Mouse (Mus musculus) embryonic facial prominence, embryonic 12.5 days (tissue): Measurements from ENCODE around the gene Btbd7. TPM values are rescaled to one million over a fixed set of nuclear protein-coding genes. Genes with fewer than 3 reads are reported as not detected.
A peak's percentile ranks its signal among the peaks of the same experiment; 100 is the strongest.

ENCODE experiments used
- ATAC-seq: fragments of 200-750 bp; cut with Nextera tagmentation; 2 replicates; pipeline ENCODE4 v1.8.0; 2017; ENCODE audit not compliant: insufficient number of reproducible peaks, insufficient read depth, low FRiP score, low TSS enrichment
- H3K27ac ChIP-seq: fragments of 300-500 bp; sonication (generic); 2 replicates; pipeline ENCODE4 v1.5.1; 2016; ENCODE audit warnings: mild to moderate bottlenecking
- H3K27me3 ChIP-seq: fragments of 300-500 bp; sonication (generic); 2 replicates; pipeline ENCODE4 v1.6.1; 2016; ENCODE audit warnings: mild to moderate bottlenecking, moderate library complexity
- H3K36me3 ChIP-seq: fragments of 300-500 bp; sonication (generic); 2 replicates; pipeline ENCODE4 v1.6.1; 2016; ENCODE audit warnings: mild to moderate bottlenecking
- H3K4me1 ChIP-seq: fragments of 300-500 bp; sonication (generic); 2 replicates; pipeline ENCODE4 v1.6.1; 2016
- H3K4me2 ChIP-seq: fragments of 300-500 bp; sonication (generic); replicated peaks from 2 replicates; pipeline ENCODE4 v1.6.1; 2016; ENCODE audit warnings: mild to moderate bottlenecking, moderate library complexity
- H3K4me3 ChIP-seq: fragments of 300-500 bp; sonication (generic); 2 replicates; pipeline ENCODE4 v1.5.1; 2016; ENCODE audit warnings: mild to moderate bottlenecking
- H3K9ac ChIP-seq: fragments of 300-500 bp; sonication (generic); 2 replicates; pipeline ENCODE4 v1.6.1; 2016; ENCODE audit warnings: mild to moderate bottlenecking, moderate library complexity
- H3K9me3 ChIP-seq: fragments of 300-500 bp; sonication (generic); 2 replicates; pipeline ENCODE4 v1.6.1; 2016; ENCODE audit warnings: mild to moderate bottlenecking, moderate library complexity
- WGBS: fragments of 180-500 bp; shearing (Covaris S2); methylation state at CpG from one replicate; pipeline ENCODE4 v1.1.7; 2016; 5-methylcytosine and 5-hydroxymethylcytosine counted together
- polyA plus RNA-seq: library from polyadenylated mRNA; unstranded; fragments of >200 nt; fragmentation: Nextera tagmentation; extraction: Ambion mirVana; gene quantifications from 2 replicates; pipeline ENCODE4 v1.2.1, GENCODE M21; 2016

Gene Btbd7
- polyA plus RNA-seq, 1 experiment from 2014 or later, result 31.0 TPM

DNA sequence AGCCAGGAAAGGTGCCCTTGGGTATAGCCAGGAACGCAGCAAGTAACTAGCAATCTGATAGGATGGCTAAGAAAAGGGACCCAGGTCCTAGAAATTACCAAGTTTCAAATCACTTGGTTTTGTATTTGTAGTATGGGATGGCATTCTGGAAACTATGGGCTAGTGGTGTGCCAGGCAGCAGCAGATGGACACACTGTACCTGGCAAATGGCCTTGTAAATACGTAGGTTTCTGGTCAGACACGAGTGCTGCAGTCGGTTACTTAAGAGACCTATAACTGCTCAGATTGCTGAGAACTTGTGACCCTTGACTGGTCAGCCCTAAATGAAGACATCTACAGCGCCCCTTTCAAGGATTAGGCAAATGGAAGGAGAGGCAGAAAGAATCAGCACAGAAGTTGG is 100.1 kb downstream of the Btbd7 start:
- Histone ChIP-seq H3K27ac (no peak overlapping the region), H3K9me3 (no peaks in the 10 kb centered on the region), H3K4me2 (no peak overlapping the region), H3K4me1 (no peaks in the 10 kb centered on the region), H3K4me3 (no peak overlapping the region), H3K36me3 (peaks cover 45% of the 10 kb centered on the region), H3K27me3 (no peaks in the 10 kb centered on the region), H3K9ac (no peak overlapping the region)
- no peak for ATAC-seq
- WGBS, result 91% methylated on average over 5 of the region's 5 CpGs

DNA sequence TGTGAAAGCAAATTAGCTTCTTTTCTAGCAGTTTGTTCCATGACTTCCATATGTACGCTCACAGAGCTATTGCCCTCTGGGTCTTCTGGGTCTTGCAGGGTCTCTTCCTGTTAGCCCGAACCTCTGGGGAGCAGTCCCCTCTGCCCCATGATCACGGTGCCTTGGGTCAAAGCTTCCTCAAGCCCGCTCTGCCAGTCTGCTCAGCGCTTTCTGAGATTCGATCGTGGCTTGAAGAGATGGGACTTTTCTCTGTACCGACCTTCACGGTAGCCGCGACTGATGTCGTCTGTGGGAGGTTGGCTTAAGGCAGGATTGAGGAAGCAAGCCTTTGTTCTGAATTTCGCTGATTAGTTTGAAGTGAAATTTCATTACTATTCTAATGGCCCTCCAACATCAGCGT is 102.2 kb downstream of the Btbd7 start:
- no peaks in the 10 kb centered on the region for H3K9me3 ChIP-seq
- no peak overlapping the region for H3K9ac ChIP-seq
- no peaks in the 10 kb centered on the region for H3K4me1 ChIP-seq
- H3K4me3 ChIP-seq, result no peak overlapping the region
- H3K36me3 ChIP-seq, result peaks cover 66% of the 10 kb centered on the region
- no peak for ATAC-seq
- H3K27ac ChIP-seq, result no peak overlapping the region
- 88% methylated on average over 14 of the region's 14 CpGs for WGBS
- no peak overlapping the region for H3K4me2 ChIP-seq
- H3K27me3 ChIP-seq, result no peaks in the 10 kb centered on the region

DNA sequence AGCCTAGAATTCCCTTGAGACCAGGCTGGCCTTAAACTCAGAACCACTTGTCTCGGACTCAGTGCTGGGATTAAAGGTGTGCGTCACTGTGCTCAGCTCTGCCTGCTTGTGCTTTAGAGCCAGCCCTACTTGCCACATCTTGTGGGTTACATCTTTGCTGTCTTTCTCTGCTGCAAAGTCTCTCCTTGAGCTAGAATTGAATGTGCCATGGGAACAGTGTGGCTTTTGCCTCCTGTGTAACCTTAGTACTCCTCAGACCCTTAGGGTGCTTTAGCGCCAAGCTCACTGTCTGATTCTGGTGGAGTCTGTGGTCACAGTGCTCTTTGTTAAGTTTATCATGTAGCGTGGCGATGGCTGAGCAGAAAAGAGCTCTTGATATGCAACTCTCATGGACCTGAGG is 105.6 kb downstream of the Btbd7 start:
- Histone ChIP-seq H3K4me2 (no peak overlapping the region), H3K4me3 (no peak overlapping the region), H3K36me3 (peaks cover 92% of the 10 kb centered on the region), H3K4me1 (no peaks in the 10 kb centered on the region), H3K9ac (no peak overlapping the region), H3K27ac (no peak overlapping the region), H3K9me3 (no peaks in the 10 kb centered on the region), H3K27me3 (no peaks in the 10 kb centered on the region)
- ATAC-seq, result no peak
- WGBS, result 91% methylated on average over 5 of the region's 5 CpGs

DNA sequence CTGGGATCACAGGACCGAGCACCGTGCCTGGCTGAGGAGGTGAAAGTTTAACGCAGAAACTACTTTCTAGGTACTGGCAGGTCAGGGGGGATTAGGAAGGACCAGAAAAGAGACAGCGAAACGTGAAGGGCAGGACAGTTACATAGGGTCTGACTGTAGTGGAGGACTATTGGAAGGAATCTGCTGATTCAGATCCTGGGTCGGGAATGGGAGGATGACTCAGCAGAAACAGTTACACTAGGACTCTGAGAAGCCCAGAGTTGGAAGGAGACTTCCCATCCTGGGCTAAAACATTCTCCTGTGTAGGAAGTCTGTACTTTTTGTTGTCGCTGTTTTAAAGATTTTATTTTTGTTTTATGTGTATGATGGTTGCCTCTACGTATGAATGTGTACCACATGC is 106.7 kb downstream of the Btbd7 start:
- no peaks in the 10 kb centered on the region for H3K9me3 ChIP-seq
- no peaks in the 10 kb centered on the region for H3K4me1 ChIP-seq
- no peak overlapping the region for H3K27ac ChIP-seq
- H3K36me3 ChIP-seq, result peaks cover 91% of the 10 kb centered on the region
- H3K27me3 ChIP-seq, result no peaks in the 10 kb centered on the region
- H3K4me2 ChIP-seq, result no peak overlapping the region
- no peak overlapping the region for H3K9ac ChIP-seq
- H3K4me3 ChIP-seq, result no peak overlapping the region
- ATAC-seq, result no peak
- 94% methylated on average over 8 of the region's 8 CpGs for WGBS

DNA sequence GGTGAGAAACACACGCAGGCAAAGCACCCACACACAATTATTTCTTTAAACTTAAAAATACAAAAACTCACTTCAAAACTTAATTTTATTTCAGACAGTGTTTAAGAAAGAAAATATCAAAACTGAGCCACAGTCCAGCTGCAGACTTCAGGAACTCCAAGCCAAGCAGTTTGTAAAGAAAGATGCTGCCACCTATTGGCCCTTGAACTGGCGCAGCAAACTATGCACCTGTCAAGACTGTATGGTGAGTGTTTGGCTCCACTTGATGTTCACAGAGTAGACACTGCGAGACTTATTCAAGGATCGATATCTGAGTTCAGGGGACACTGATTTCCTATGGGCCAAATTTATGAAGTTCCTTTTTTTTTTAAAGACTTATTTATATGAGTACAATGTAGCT is 109.3 kb downstream of the Btbd7 start:
- Histone ChIP-seq H3K9ac (no peak overlapping the region), H3K27me3 (no peaks in the 10 kb centered on the region), H3K4me1 (no peaks in the 10 kb centered on the region), H3K36me3 (peaks cover 86% of the 10 kb centered on the region), H3K27ac (no peak overlapping the region), H3K9me3 (no peaks in the 10 kb centered on the region), H3K4me2 (no peak overlapping the region), H3K4me3 (no peak overlapping the region)
- ATAC-seq, result no peak
- WGBS, result 91% methylated on average over 4 of the region's 4 CpGs

DNA sequence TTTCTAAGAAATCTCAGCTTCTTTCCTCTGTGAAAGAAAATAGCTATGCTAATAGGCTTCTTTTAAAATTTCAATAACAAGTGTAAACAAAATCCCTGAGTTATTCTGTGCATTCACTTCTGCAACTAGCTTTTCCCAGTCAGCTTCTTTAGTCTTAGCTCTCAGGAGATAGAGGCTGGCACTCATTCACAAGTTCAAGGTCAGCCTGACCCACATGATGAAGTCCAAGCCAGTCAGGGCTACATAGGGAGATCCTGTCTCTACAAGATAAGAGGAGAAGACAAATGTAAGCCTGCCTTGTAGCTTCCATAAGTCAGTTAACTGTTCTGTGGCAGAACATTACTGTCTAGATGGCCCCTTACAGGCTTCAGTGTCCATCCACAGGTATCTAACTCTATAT is 114.6 kb downstream of the Btbd7 start:
- Histone ChIP-seq H3K9ac (no peak overlapping the region), H3K4me3 (no peak overlapping the region), H3K4me2 (no peak overlapping the region), H3K9me3 (no peaks in the 10 kb centered on the region), H3K27me3 (no peaks in the 10 kb centered on the region), H3K4me1 (peaks cover 9% of the 10 kb centered on the region), H3K36me3 (peaks cover 43% of the 10 kb centered on the region), H3K27ac (no peak overlapping the region)
- ATAC-seq, result no peak

DNA sequence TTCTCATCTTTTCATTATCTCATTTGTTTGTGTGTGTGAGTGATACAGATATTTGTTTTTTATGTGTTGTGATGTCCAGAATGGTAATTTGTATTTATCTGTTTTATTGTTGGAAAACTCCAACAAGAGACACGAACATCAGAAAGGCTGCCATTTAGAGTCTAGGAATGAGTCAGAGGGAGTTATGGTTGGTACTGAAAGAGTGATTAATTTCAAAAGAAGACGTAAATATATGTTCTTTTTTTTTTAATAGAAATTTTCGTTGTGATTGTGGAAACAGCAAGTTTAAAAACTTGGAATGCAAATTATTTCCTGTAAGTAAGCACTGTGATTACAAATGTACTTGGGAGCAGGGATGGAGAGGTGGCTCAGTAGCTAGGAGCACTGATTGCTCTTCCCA is 116.6 kb downstream of the Btbd7 start:
- H3K4me1 ChIP-seq, result peaks cover 12% of the 10 kb centered on the region
- H3K4me3 ChIP-seq, result no peak overlapping the region
- no peak overlapping the region for H3K27ac ChIP-seq
- no peaks in the 10 kb centered on the region for H3K9me3 ChIP-seq
- H3K9ac ChIP-seq, result no peak overlapping the region
- WGBS, result 86% methylated on average over 3 of the region's 3 CpGs
- H3K36me3 ChIP-seq, result peaks cover 25% of the 10 kb centered on the region
- ATAC-seq, result no peak
- no peaks in the 10 kb centered on the region for H3K27me3 ChIP-seq
- no peak overlapping the region for H3K4me2 ChIP-seq

DNA sequence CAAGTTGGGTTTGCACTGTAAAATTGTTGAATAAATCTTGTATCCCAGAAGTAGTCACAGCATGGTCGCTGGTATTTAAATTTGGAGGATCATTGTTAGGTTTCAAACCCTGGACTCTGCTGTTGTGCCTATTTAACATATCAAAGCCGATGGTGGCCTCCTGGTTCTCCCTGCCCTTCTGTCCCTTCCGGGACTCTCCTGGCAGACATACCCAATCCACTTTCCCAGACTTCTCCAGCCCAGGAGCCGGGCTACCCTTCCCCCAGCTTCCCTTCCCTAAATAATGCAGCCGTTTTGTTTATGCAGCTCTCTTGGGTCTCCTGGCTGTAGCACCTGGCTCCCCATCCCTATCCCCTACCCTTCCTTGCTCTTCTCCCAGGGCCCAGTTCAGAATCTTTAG is 119.3 kb downstream of the Btbd7 start:
- Histone ChIP-seq H3K27ac (no peak overlapping the region), H3K4me1 (peaks cover 17% of the 10 kb centered on the region), H3K9me3 (no peaks in the 10 kb centered on the region), H3K4me3 (peak overlapping the region; percentile 64), H3K36me3 (peaks cover 12% of the 10 kb centered on the region), H3K9ac (peak overlapping the region; percentile 70), H3K27me3 (no peaks in the 10 kb centered on the region), H3K4me2 (peak overlapping the region; percentile 83)
- 5% methylated on average over 5 of the region's 5 CpGs for WGBS
- no peak for ATAC-seq

DNA sequence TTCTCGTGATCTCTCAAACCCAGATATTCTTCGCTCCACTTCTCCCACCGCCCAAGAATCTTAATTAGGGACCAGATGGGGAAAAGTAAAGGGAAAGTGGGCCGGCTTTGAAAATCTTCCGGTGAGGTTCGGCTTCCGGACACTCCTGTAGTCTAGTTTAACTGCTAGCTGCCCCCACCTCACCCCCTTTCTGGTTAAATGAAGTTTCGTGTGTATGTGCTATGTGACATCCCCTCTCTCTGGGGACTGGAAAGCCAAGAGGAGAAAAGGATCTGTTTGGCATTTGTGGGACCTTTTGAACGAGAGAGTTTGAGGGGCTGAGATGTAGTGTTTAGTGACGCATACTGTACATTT is 119.9 kb downstream of the Btbd7 start, which contains the start of gene Gm20604:
Gene Gm20604, minus strand, starts transcription at position 270 of the 354 bp plus-strand sequence.
- ATAC-seq, result no peak
- H3K27me3 ChIP-seq, result no peaks in the 10 kb centered on the region
- peak within 1 kb of the TSS; percentile 64 for H3K4me3 ChIP-seq
- H3K9me3 ChIP-seq, result no peaks in the 10 kb centered on the region
- WGBS, result under 1% methylated on average over 10 of the region's 10 CpGs
- peak within 1 kb of the TSS; percentile 91 for H3K27ac ChIP-seq
- H3K4me1 ChIP-seq, result peaks cover 17% of the 10 kb centered on the region
- H3K4me2 ChIP-seq, result peak within 1 kb of the TSS; percentile 83
- peak within 1 kb of the TSS; percentile 70 for H3K9ac ChIP-seq
- H3K36me3 ChIP-seq, result peaks cover 15% of the 10 kb centered on the region

DNA sequence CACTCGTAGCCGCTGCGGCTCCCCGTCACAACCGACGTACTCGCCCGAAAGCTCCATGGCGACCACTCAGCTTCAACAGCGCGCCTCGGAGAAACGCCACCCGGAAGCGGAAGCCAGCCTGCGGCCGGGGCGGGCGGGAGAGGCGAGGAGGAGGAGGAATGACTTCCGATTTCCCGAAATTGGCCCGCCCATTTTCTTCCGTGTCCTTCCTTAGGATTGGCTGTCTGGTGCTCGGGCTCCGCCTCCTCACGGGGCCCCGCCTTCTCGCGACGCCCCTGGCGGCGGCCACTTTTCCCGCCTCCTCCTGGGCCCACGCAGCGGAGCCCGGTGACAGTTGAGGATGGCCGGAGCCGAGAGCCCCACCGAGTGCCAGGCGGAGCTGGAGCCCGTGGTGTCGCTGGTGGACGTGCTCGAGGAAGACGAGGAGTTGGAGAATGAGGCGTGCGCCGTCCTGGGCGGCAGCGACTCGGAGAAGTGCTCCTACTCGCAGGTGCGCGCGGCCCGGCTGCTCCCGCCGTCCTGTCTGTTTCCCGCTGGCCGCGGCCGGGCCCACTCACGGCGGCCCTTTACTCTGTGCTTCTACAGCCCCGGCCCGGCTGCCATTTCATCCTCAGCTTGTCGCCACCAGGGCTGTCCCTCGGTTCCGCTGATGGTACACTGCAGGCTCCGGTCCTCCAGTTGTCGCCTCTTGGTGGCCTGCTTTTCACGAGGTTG is 120.4 kb downstream of the Btbd7 start, which contains the start of the genes Gm28051, Gon7 and Ubr7:
Gene Gm28051, minus strand, starts transcription at position 77 of the 714 bp plus-strand sequence.
Gene Gon7, minus strand, starts transcription at position 115 of the 714 bp plus-strand sequence.
Gene Ubr7, plus strand, starts transcription at position 279 of the 714 bp plus-strand sequence.
- WGBS, result under 1% methylated on average over 73 of the region's 73 CpGs
- Histone ChIP-seq H3K9ac (peak within 1 kb of the TSS; percentile 70), H3K4me3 (peak within 1 kb of the TSS; percentile 64), H3K27me3 (no peaks in the 10 kb centered on the region), H3K4me1 (peaks cover 17% of the 10 kb centered on the region), H3K4me2 (peak within 1 kb of the TSS; percentile 83), H3K36me3 (peaks cover 14% of the 10 kb centered on the region), H3K9me3 (no peaks in the 10 kb centered on the region), H3K27ac (peak within 1 kb of the TSS; percentile 91)
- peak; percentile 95 for ATAC-seq

DNA sequence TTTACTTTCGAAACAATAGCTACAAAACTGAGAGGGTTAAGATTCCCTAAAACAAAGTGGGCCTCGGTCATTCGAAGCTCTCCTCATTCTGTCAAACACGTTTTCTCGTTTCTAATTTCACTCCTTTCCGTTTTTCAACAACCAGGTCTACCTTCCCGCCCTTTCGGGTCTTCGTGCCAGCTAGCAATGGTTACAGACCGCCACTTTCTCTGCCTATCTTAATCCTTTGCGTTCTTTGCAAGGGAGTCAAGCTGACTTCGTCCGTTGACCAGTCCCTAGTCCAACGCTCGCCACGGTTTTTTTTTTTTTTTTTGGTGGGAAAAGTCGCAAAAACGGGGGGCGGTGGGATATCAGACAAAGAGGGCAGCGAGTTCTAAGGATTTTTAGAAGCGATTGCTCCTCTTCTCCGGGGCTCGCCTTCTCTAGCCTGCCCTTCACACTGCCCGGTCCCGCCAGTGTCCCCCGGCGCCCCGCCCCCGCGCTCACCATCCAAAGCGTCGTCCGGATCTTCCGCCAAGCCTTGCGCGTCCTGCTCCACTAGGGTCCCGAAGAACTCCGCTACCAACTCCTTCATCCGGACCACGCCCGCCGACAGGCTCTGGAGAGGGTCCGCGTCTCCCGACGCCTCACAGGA is 121.1 kb downstream of the Btbd7 start:
- H3K4me2 ChIP-seq, result peak overlapping the region; percentile 83
- H3K27me3 ChIP-seq, result no peaks in the 10 kb centered on the region
- peaks cover 10% of the 10 kb centered on the region; the same call in 1 of the 2 replicates for H3K36me3 ChIP-seq
- no peaks in the 10 kb centered on the region for H3K9me3 ChIP-seq
- ATAC-seq, result no peak; the same call in 1 of the 2 replicates
- H3K9ac ChIP-seq, result peak overlapping the region; percentile 70
- peak overlapping the region; percentile 64 for H3K4me3 ChIP-seq
- peak overlapping the region; percentile 91 for H3K27ac ChIP-seq
- H3K4me1 ChIP-seq, result peaks cover 17% of the 10 kb centered on the region
- 2% methylated on average over 45 of the region's 46 CpGs for WGBS

DNA sequence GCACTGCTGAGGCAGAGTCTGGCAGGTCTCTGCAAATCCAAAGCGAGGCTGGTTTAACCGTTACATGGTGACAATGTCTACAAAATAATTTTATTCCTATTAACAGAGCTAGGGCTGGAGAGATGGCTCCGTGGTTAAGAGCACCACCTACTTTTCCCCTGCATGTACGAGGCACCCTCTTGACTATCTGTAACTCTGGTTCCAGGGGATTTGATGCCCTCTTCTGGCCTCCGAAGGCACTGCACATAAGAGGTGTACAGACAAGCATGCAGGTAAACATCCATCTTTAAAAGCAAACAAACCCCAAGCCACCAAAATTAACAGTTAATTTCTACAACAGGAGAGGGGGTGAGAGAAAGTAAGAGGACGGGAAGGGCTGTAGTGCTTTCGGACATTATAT is 122.0 kb downstream of the Btbd7 start:
- peak overlapping the region; percentile 64 for H3K4me3 ChIP-seq
- H3K4me1 ChIP-seq, result peaks cover 17% of the 10 kb centered on the region
- H3K36me3 ChIP-seq, result peaks cover 10% of the 10 kb centered on the region; the same call in 1 of the 2 replicates
- H3K27ac ChIP-seq, result no peak overlapping the region
- no peaks in the 10 kb centered on the region for H3K27me3 ChIP-seq
- no peaks in the 10 kb centered on the region for H3K9me3 ChIP-seq
- WGBS, result 90% methylated on average over 7 of the region's 7 CpGs
- ATAC-seq, result no peak
- peak overlapping the region; percentile 83 for H3K4me2 ChIP-seq
- H3K9ac ChIP-seq, result no peak overlapping the region
